Mouse (Mus musculus) intestine, postnatal 0 days (tissue): ENCODE results near the gene Gm20489. TPM values are rescaled to one million over a fixed set of nuclear protein-coding genes. Genes with fewer than 3 reads are reported as not detected.

Experiments
- ATAC-seq: fragments of 200-750 bp; cut with Nextera tagmentation; 2 replicates; pipeline ENCODE4 v1.8.0; 2017; ENCODE audit warnings: mild to moderate bottlenecking, moderate TSS enrichment, moderate library complexity
- H3K27ac ChIP-seq: fragments of 300-500 bp; sonication (generic); 2 replicates; pipeline ENCODE4 v1.5.1; 2014; ENCODE audit warnings: mild to moderate bottlenecking, low read depth, low read length, moderate library complexity
- H3K27me3 ChIP-seq: fragments of 300-500 bp; sonication (generic); replicated peaks from 2 replicates; pipeline ENCODE4 v1.6.1; 2014; ENCODE audit warnings: low read length, mixed read lengths; ENCODE audit not compliant: control insufficient read depth, insufficient read depth
- H3K36me3 ChIP-seq: fragments of 300-500 bp; sonication (generic); 2 replicates; pipeline ENCODE4 v1.6.1; 2014; ENCODE audit warnings: mild to moderate bottlenecking, moderate library complexity; ENCODE audit not compliant: control insufficient read depth, insufficient read depth
- H3K4me1 ChIP-seq: fragments of 300-500 bp; sonication (generic); replicated peaks from 2 replicates; pipeline ENCODE4 v1.6.1; 2014; ENCODE audit warnings: antibody characterized with exemption, low read length, mixed read lengths; ENCODE audit not compliant: control insufficient read depth, insufficient read depth
- H3K4me2 ChIP-seq: fragments of 300-500 bp; sonication (generic); replicated peaks from 2 replicates; pipeline ENCODE4 v1.6.1; 2014; ENCODE audit warnings: low read depth, mild to moderate bottlenecking, moderate library complexity
- H3K4me3 ChIP-seq: fragments of 300-500 bp; sonication (generic); 2 replicates; pipeline ENCODE4 v1.5.1; 2014; ENCODE audit warnings: low read depth, low read length
- H3K9ac ChIP-seq: fragments of 300-500 bp; sonication (generic); 2 replicates; pipeline ENCODE4 v1.6.1; 2014; ENCODE audit warnings: mild to moderate bottlenecking, low read depth, low read length
- H3K9me3 ChIP-seq: fragments of 300-500 bp; sonication (generic); 2 replicates; pipeline ENCODE4 v1.6.1; 2016; ENCODE audit warnings: mixed run types; ENCODE audit not compliant: control insufficient read depth
- CTCF ChIP-seq: sonication (generic); IDR thresholded peaks from 2 replicates; pipeline ENCODE4 v1.5.1; 2016; ENCODE audit warnings: low read depth, mild to moderate bottlenecking, control low read depth, antibody characterized with exemption, moderate library complexity
- WGBS: fragments of 180-500 bp; shearing (Covaris S2); extraction: QIAGEN DNeasy Blood & Tissue Kit; methylation state at CpG from one replicate; pipeline ENCODE4 v1.1.7; 2014; 5-methylcytosine and 5-hydroxymethylcytosine counted together
- polyA plus RNA-seq: library from polyadenylated mRNA; unstranded; fragments of >200 nt; fragmentation: Nextera tagmentation; extraction: Ambion mirVana; gene quantifications from 2 replicates; pipeline ENCODE4 v1.2.1, GENCODE M21; 2015

Gm20489 gene
- polyA plus RNA-seq, 1 experiment from 2014 or later, result not detected

DNA sequence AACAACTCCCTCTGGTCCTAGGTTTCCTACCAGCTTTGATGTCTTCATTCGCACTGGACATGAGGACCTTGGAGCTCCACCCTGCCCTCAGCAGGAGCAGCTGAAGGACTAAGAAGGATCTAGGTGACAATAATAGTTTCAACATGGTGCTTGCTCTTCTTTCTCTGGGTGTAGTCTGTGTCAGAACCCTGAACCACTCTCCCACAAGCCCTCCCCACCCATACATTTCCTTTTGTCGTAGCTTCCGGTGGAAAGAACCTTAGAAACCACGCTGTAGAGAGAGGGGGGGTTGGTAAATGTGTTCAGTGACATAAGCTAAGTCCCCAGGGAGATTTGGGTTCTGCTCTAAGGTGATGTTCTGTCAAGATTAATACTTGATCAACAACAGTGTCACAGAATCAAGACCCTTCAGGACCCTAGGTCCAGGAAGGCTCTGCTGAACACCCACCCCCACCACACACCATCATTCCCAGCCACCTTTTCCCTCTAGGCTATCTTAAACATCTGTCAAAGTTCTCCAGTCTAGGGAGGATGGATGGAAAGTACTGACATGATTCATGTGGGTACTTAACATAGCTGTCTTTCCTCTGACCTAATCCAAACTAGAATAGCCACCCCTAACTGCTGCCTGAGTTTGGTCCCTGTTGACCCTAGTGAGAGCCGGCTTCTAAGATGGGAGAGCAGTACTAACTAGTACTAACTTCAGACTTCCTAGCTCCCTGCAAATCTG lies 633 bp downstream of the Gm20489 start, which contains the start of gene Il2rg:
Gene Il2rg, minus strand, starts transcription at position 231 of the 730 bp plus-strand sequence.
- 70% methylated on average over 5 of the region's 5 CpGs for WGBS
- Histone ChIP-seq H3K4me1 (no peaks in the 10 kb centered on the region), H3K27ac (no peak within 1 kb of the TSS), H3K4me3 (no peak within 1 kb of the TSS), H3K9me3 (no peaks in the 10 kb centered on the region), H3K9ac (no peak within 1 kb of the TSS), H3K4me2 (no peak within 1 kb of the TSS), H3K36me3 (no peaks in the 10 kb centered on the region), H3K27me3 (0 out of 2 replicates have a peak, but pooled peaks cover 3% of the 10 kb centered on the region)
- ATAC-seq, result no peak
- TF ChIP-seq CTCF, result no peak

- 83% methylated on average over 6 of the region's 6 CpGs for WGBS
- Histone ChIP-seq H3K36me3 (no peaks in the 10 kb centered on the region), H3K9ac (no peak overlapping the region), H3K9me3 (no peaks in the 10 kb centered on the region), H3K27me3 (0 out of 2 replicates have a peak, but pooled peaks cover 3% of the 10 kb centered on the region), H3K4me2 (no peak overlapping the region), H3K27ac (no peak overlapping the region), H3K4me3 (no peak overlapping the region), H3K4me1 (no peaks in the 10 kb centered on the region)
- ATAC-seq, result no peak
- no peak for TF ChIP-seq CTCF
Observed at GRCm38 (mm10) chrX:101266631-101267030, 2.2 kb downstream of the Gm20489 start.

DNA sequence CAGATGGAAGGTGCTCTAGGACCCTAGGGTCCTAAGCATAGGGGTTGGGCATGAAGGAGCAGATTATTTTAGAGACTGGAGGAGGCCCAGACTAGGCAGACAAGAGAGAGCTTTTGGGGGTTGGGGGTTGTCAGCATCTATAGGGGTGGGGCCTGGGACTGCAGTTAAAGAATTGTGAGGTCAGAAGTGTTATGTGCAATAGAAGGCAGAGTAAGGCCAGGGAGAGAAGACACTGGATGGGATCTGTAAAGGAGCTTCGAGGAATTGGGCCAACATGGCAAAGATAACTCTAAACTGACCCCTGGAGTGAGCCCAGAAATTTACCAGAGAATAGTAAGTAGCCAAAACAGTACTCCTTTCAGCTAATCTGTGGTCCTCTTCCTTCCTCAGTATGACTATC lies 4.9 kb downstream of the Gm20489 start, which contains the start of gene Gm614:
Gene Gm614, minus strand, starts transcription at position 101 of the 400 bp plus-strand sequence.
- ATAC-seq, result no peak
- H3K4me2 ChIP-seq, result no peak within 1 kb of the TSS

DNA sequence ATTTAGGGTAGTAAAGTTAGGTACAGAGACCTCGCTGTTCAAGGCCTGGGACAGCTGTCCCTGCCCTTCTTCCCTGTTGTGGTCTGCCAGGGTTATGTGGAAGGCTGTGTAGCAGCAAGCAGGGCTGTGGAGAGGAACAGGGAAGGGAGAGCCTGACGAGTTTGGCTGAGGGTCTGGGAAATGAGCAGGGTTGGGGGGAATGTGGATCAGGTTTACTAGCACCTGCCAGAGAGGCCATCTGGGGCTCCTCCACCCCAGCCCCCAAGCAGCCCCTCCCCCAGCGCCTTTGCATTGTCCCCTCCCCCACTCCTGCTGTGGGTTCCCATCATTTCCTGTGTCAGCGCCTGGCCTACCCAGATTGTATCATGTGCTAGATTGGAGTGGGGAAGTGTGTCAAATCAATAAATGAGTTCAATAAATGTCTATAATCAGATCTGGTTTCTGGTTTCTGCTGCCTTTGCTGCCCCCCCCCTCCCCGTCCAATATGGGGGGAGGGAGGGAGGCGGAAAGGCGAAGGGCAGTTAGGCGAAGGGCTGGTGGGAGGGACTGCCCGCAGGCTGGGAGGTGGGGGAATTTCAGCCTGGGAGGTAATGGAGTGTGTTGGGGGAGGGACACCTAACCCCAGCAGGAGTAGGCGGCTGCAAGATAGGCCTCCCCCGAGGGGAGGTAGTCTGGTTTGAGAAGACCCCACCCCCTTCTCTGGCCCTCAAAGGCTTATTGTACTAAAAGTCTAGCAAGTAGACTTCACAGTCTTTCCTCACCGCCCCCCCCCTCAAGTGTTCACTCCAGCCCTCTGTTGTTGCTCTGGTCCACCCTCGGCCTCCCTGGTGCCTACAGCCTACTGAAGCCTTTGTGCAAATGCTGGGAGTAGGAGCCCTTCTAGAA lies 8.1 kb downstream of the Gm20489 start:
- Histone ChIP-seq H3K36me3 (no peaks in the 10 kb centered on the region), H3K27me3 (no peaks in the 10 kb centered on the region), H3K27ac (no peak overlapping the region), H3K4me1 (no peaks in the 10 kb centered on the region), H3K9ac (no peak overlapping the region), H3K4me3 (no peak overlapping the region), H3K4me2 (no peak overlapping the region), H3K9me3 (no peaks in the 10 kb centered on the region)
- no peak for TF ChIP-seq CTCF
- no peak for ATAC-seq
- WGBS, result 28% methylated on average over 12 of the region's 13 CpGs

More for the DNA sequence above, 4.9 kb downstream of the Gm20489 start, which contains the start of gene Gm614:
- no peak for TF ChIP-seq CTCF
- Histone ChIP-seq H3K36me3 (no peaks in the 10 kb centered on the region), H3K27ac (no peak within 1 kb of the TSS), H3K27me3 (0 out of 2 replicates have a peak, but pooled peaks cover 3% of the 10 kb centered on the region), H3K9ac (no peak within 1 kb of the TSS), H3K9me3 (no peaks in the 10 kb centered on the region), H3K4me1 (no peaks in the 10 kb centered on the region), H3K4me3 (no peak within 1 kb of the TSS)
- WGBS, result 77% methylated on average over 1 of the region's 1 CpGs

GRCm38 (mm10) chrX:101256603-101257002 lies 12.2 kb downstream of the Gm20489 start:
- no peak overlapping the region for H3K4me2 ChIP-seq
- no peaks in the 10 kb centered on the region for H3K36me3 ChIP-seq
- H3K9me3 ChIP-seq, result no peaks in the 10 kb centered on the region
- H3K4me1 ChIP-seq, result no peaks in the 10 kb centered on the region
- 78% methylated on average over 13 of the region's 13 CpGs for WGBS
- no peak overlapping the region for H3K27ac ChIP-seq
- no peak overlapping the region for H3K9ac ChIP-seq
- ATAC-seq, result no peak
- H3K27me3 ChIP-seq, result no peaks in the 10 kb centered on the region
- no peak overlapping the region for H3K4me3 ChIP-seq
- TF ChIP-seq CTCF, result peak; percentile 43; the same call in 1 of the 2 replicates

GRCm38 (mm10) chrX:101254740-101255139 lies 14.1 kb downstream of the Gm20489 start:
- peak overlapping the region; percentile 75 for H3K4me2 ChIP-seq

More at GRCm38 (mm10) chrX:101254740-101255139, 14.1 kb downstream of the Gm20489 start:
- Histone ChIP-seq H3K27me3 (no peaks in the 10 kb centered on the region), H3K9me3 (no peaks in the 10 kb centered on the region), H3K4me1 (no peaks in the 10 kb centered on the region), H3K27ac (no peak overlapping the region), H3K4me3 (peak overlapping the region; percentile 57), H3K9ac (peak overlapping the region; percentile 51), H3K36me3 (no peaks in the 10 kb centered on the region)
- WGBS, result 24% methylated on average over 26 of the region's 26 CpGs
- no peak for TF ChIP-seq CTCF
- ATAC-seq, result peak; percentile 28; the same call in 1 of the 2 replicates
